Mouse (Mus musculus) cerebellum, adult 2 months (tissue): ENCODE measurements around the gene Tmem213. TPM values are rescaled to one million over a fixed set of nuclear protein-coding genes. Genes with fewer than 3 reads are reported as not detected.

Experiments
- DNase-seq, 2 experiments: peaks; one replicate each; pipeline ENCODE4 v3.0.0; 2021
- H3K27ac ChIP-seq: fragments of 200-500 bp; 2 replicates; pipeline ENCODE4 v1.5.1; 2012; ENCODE audit warnings: low read length, control low read depth, inconsistent platforms; ENCODE audit not compliant: insufficient read depth
- H3K27me3 ChIP-seq: fragments of 200-500 bp; 2 replicates; pipeline ENCODE4 v1.6.1; 2012; ENCODE audit warnings: inconsistent platforms, mild to moderate bottlenecking, low read length, moderate library complexity; ENCODE audit not compliant: control insufficient read depth, insufficient read depth
- H3K4me1 ChIP-seq: fragments of 200-500 bp; 2 replicates; pipeline ENCODE4 v1.6.1; 2011; ENCODE audit warnings: low read length; ENCODE audit not compliant: control insufficient read depth, insufficient read depth
- H3K4me3 ChIP-seq: fragments of 200-500 bp; replicated peaks from 2 replicates; pipeline ENCODE3; 2011; ENCODE audit warnings: mild to moderate bottlenecking, low read depth, low read length, control low read depth; ENCODE audit not compliant: insufficient read depth
- CTCF ChIP-seq: fragments of 200-500 bp; IDR thresholded peaks from 2 replicates; pipeline ENCODE4 v1.5.1; 2011; ENCODE audit warnings: low read depth, mild to moderate bottlenecking, control low read depth, low read length, moderate library complexity, borderline replicate concordance; ENCODE audit not compliant: insufficient read depth
- POLR2A ChIP-seq: fragments of 200-500 bp; IDR thresholded peaks from 2 replicates; pipeline ENCODE4 v1.6.1; 2011; ENCODE audit warnings: low read length, control low read depth, borderline replicate concordance; ENCODE audit not compliant: insufficient read depth
- WGBS: fragments of 180-500 bp; shearing (Covaris S2); methylation state at CpG from one replicate; pipeline ENCODE4 v1.1.7; 2018; 5-methylcytosine and 5-hydroxymethylcytosine counted together
- polyA plus RNA-seq: library from polyadenylated mRNA; depleted of rRNA; stranded (reverse); fragments of >200 nt; gene quantifications from 2 replicates; pipeline ENCODE4 v1.2.3, GENCODE M21; 2012

The Tmem213 gene
- polyA plus RNA-seq, 1 experiment = not detected

GRCm38 (mm10) chr6:38102216-38102795 is 6.7 kb upstream of the Tmem213 start:
- no peak for TF ChIP-seq POLR2A
- TF ChIP-seq CTCF = no peak
- Histone ChIP-seq H3K27ac (no peak overlapping the region), H3K4me1 (no peaks in the 10 kb centered on the region), H3K27me3 (no peaks in the 10 kb centered on the region), H3K4me3 (no peak overlapping the region)
- no peak for DNase-seq
- WGBS = 60% methylated on average over 7 of the region's 7 CpGs

- 20% methylated on average over 6 of the region's 6 CpGs for WGBS
- H3K4me1 ChIP-seq = no peaks in the 10 kb centered on the region
- TF ChIP-seq CTCF = no peak
- no peak for TF ChIP-seq POLR2A
- DNase-seq = no peak
- no peaks in the 10 kb centered on the region for H3K27me3 ChIP-seq
- no peak overlapping the region for H3K27ac ChIP-seq
- H3K4me3 ChIP-seq = no peak overlapping the region
Measured at GRCm38 (mm10) chr6:38103775-38104174, 5.3 kb upstream of the Tmem213 start.

GRCm38 (mm10) chr6:38105924-38106323 is 3.1 kb upstream of the Tmem213 start:
- H3K4me3 ChIP-seq = no peak overlapping the region
- H3K27ac ChIP-seq = no peak overlapping the region
- 87% methylated on average over 9 of the region's 9 CpGs for WGBS
- TF ChIP-seq POLR2A (no peak), CTCF (no peak)
- H3K4me1 ChIP-seq = no peaks in the 10 kb centered on the region
- H3K27me3 ChIP-seq = no peaks in the 10 kb centered on the region
- no peak for DNase-seq

GRCm38 (mm10) chr6:38108449-38108848 is 606 bp upstream of the Tmem213 start:
- Histone ChIP-seq H3K4me1 (no peaks in the 10 kb centered on the region), H3K4me3 (no peak overlapping the region), H3K27ac (no peak overlapping the region), H3K27me3 (no peaks in the 10 kb centered on the region)
- DNase-seq = no peak
- TF ChIP-seq CTCF = no peak
- TF ChIP-seq POLR2A = no peak
- WGBS = 95% methylated on average over 5 of the region's 5 CpGs

GRCm38 (mm10) chr6:38109871-38110270 is 816 bp downstream of the Tmem213 start:
- Histone ChIP-seq H3K4me3 (no peak overlapping the region), H3K4me1 (no peaks in the 10 kb centered on the region), H3K27me3 (no peaks in the 10 kb centered on the region), H3K27ac (no peak overlapping the region)
- TF ChIP-seq CTCF = no peak
- TF ChIP-seq POLR2A = no peak
- DNase-seq = no peak
- WGBS = 13% methylated on average over 9 of the region's 9 CpGs

GRCm38 (mm10) chr6:38110859-38111258 is 1.8 kb downstream of the Tmem213 start:
- no peak for DNase-seq
- no peaks in the 10 kb centered on the region for H3K27me3 ChIP-seq
- H3K4me1 ChIP-seq = peaks cover 1% of the 10 kb centered on the region; the same call in 1 of the 2 replicates
- no peak overlapping the region for H3K27ac ChIP-seq
- 89% methylated on average over 9 of the region's 9 CpGs for WGBS
- no peak for TF ChIP-seq POLR2A
- no peak for TF ChIP-seq CTCF
- no peak overlapping the region for H3K4me3 ChIP-seq

- DNase-seq = peak in 1 of 2 experiments; percentile 27
- TF ChIP-seq POLR2A (no peak), CTCF (no peak)
- Histone ChIP-seq H3K4me1 (peaks cover 10% of the 10 kb centered on the region), H3K27ac (no peak overlapping the region), H3K4me3 (no peak overlapping the region), H3K27me3 (no peaks in the 10 kb centered on the region)
- 22% methylated on average over 4 of the region's 4 CpGs for WGBS
Measured at GRCm38 (mm10) chr6:38116107-38116770, 7.2 kb downstream of the Tmem213 start.

- WGBS = 67% methylated on average over 6 of the region's 6 CpGs
- Histone ChIP-seq H3K4me3 (no peak overlapping the region), H3K27ac (no peak overlapping the region), H3K27me3 (no peaks in the 10 kb centered on the region), H3K4me1 (peaks cover 10% of the 10 kb centered on the region)
- TF ChIP-seq POLR2A (no peak), CTCF (no peak)
- no peak for DNase-seq
Measured at GRCm38 (mm10) chr6:38118341-38118740, 9.3 kb downstream of the Tmem213 start.
